Mouse (Mus musculus): ENCODE measurements around the gene Spint2. TPM values are rescaled to one million over a fixed set of nuclear protein-coding genes. Genes with fewer than 3 reads are reported as not detected.

The Spint2 gene
- polyA plus RNA-seq, 1 experiment from 2014 or later = 28.4 TPM

Other genes with a start within 250 kb of the Spint2 start
- 0.33 and 0.38 TPM in 2 replicates for gene Ryr1, start 156.7 kb downstream of the Spint2 start, polyA plus RNA-seq (2016; fragmentation: Nextera tagmentation; extraction: Ambion mirVana)
- gene Rasgrp4, start 147.1 kb downstream of the Spint2 start, polyA plus RNA-seq (2016; fragmentation: Nextera tagmentation; extraction: Ambion mirVana) = 0.38 and 0.79 TPM in 2 replicates
- 12.4 and 12.5 TPM in 2 replicates for gene Fam98c, start 125.7 kb downstream of the Spint2 start, polyA plus RNA-seq (2016; fragmentation: Nextera tagmentation; extraction: Ambion mirVana)
- 0.07 and 0.26 TPM in 2 replicates for gene Ggn, start 111.7 kb downstream of the Spint2 start, polyA plus RNA-seq (2016; fragmentation: Nextera tagmentation; extraction: Ambion mirVana)
- gene Spred3, start 111.5 kb downstream of the Spint2 start, polyA plus RNA-seq (2016; fragmentation: Nextera tagmentation; extraction: Ambion mirVana) = 0.72 TPM in 2 replicates
- gene Psmd8, start 101.2 kb downstream of the Spint2 start, polyA plus RNA-seq (2016; fragmentation: Nextera tagmentation; extraction: Ambion mirVana) = 170 and 180 TPM in 2 replicates
- 0.26 and 0.48 TPM in 2 replicates for gene Catsperg1, start 67.9 kb downstream of the Spint2 start, polyA plus RNA-seq (2016; fragmentation: Nextera tagmentation; extraction: Ambion mirVana)
- gene Kcnk6, start 49.4 kb downstream of the Spint2 start, polyA plus RNA-seq (2016; fragmentation: Nextera tagmentation; extraction: Ambion mirVana) = 2.9 and 3.1 TPM in 2 replicates
- gene Yif1b, start 43.6 kb downstream of the Spint2 start, polyA plus RNA-seq (2016; fragmentation: Nextera tagmentation; extraction: Ambion mirVana) = 59.2 and 64.3 TPM in 2 replicates
- gene 2200002D01Rik, start 33.4 kb downstream of the Spint2 start, polyA plus RNA-seq (2016; fragmentation: Nextera tagmentation; extraction: Ambion mirVana) = 3.0 and 3.9 TPM in 2 replicates
- 4.6 and 5.1 TPM in 2 replicates for gene Ppp1r14a, start 7.4 kb upstream of the Spint2 start, polyA plus RNA-seq (2016; fragmentation: Nextera tagmentation; extraction: Ambion mirVana)
- 2.6 and 3.6 TPM in 2 replicates for gene Dpf1, start 22.0 kb upstream of the Spint2 start, polyA plus RNA-seq (2016; fragmentation: Nextera tagmentation; extraction: Ambion mirVana)
- 4.1 and 4.7 TPM in 2 replicates for gene Sipa1l3, start 236.7 kb upstream of the Spint2 start, polyA plus RNA-seq (2016; fragmentation: Nextera tagmentation; extraction: Ambion mirVana)

Data from liver, embryonic 12.5 days (tissue).